In the genomic region with DNA sequence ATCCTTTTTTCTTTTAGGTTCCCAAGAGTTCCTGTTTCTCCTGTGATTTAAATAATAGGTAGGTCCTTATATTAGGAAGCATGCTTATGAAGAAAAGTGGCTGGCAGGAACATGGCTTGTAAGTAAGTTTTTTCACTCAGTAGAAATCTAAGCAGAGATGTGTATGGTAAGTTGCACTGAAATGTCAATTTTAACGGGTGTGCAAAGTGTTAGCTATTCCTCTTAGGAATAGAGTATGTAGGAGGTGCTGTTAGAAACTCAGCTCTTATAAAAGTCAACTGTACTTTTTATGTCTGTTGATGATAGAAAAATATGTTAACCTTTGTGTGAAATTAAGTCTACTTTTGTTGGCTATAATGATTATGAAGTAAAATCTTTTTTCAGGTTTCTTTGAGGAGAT, we compare ENCODE assay signal across 32 mouse cellular contexts. TPM values are rescaled to one million over a fixed set of nuclear protein-coding genes. Genes with fewer than 3 reads are reported as not detected.
"Had no signal": no experiment of that assay in that cellular context is flagged by ENCODE, and none has a peak within 500 bp of the region (broad histone marks: within the 10 kb centered on the region; RNA-seq: fewer than 3 reads in every experiment).

No protein-coding gene starts in this region.

- ATAC-seq: liver, embryonic 12.5 days; liver, postnatal 0 days; lung, postnatal 0 days; midbrain, embryonic 13.5 days; midbrain, embryonic 15.5 days had no signal

- H3K9ac ChIP-seq: limb, embryonic 12.5 days; limb, embryonic 13.5 days; limb, embryonic 15.5 days; liver, embryonic 12.5 days; liver, embryonic 13.5 days; liver, embryonic 14.5 days; liver, embryonic 15.5 days; liver, postnatal 0 days; lung, embryonic 14.5 days; lung, embryonic 15.5 days; midbrain, embryonic 12.5 days; midbrain, embryonic 13.5 days; midbrain, embryonic 15.5 days; neural tube, embryonic 12.5 days had no signal

- H3K4me2 ChIP-seq: limb, embryonic 12.5 days; limb, embryonic 13.5 days; limb, embryonic 15.5 days; liver, embryonic 11.5 days; liver, embryonic 12.5 days; liver, embryonic 13.5 days; liver, embryonic 15.5 days; lung, embryonic 14.5 days; lung, embryonic 15.5 days; midbrain, embryonic 12.5 days; midbrain, embryonic 13.5 days; midbrain, embryonic 15.5 days; neural tube, embryonic 12.5 days had no signal

- H3K27ac ChIP-seq: limb, embryonic 10.5 days; limb, embryonic 12.5 days; limb, embryonic 13.5 days; limb, embryonic 15.5 days; liver, embryonic 12.5 days; liver, embryonic 13.5 days; liver, embryonic 14.5 days; liver, embryonic 15.5 days; lung, embryonic 15.5 days; macrophage; midbrain, embryonic 10.5 days; midbrain, embryonic 12.5 days; midbrain, embryonic 13.5 days; midbrain, embryonic 15.5 days; neural tube, embryonic 12.5 days had no signal

- H3K4me3 ChIP-seq: limb, embryonic 10.5 days; limb, embryonic 12.5 days; limb, embryonic 13.5 days; limb, embryonic 15.5 days; liver, embryonic 12.5 days; liver, embryonic 13.5 days; liver, embryonic 15.5 days; lung, embryonic 15.5 days; megakaryocyte, embryonic 14.5 days; midbrain, embryonic 10.5 days; midbrain, embryonic 12.5 days; midbrain, embryonic 13.5 days; midbrain, embryonic 15.5 days; myocyte; neural tube, embryonic 12.5 days had no signal

- H3K27me3 ChIP-seq: limb, embryonic 12.5 days; limb, embryonic 13.5 days; limb, embryonic 15.5 days; liver, embryonic 12.5 days; liver, embryonic 13.5 days; liver, embryonic 15.5 days; lung, embryonic 15.5 days; megakaryocyte, embryonic 14.5 days; midbrain, embryonic 12.5 days; midbrain, embryonic 13.5 days; midbrain, embryonic 15.5 days; neural tube, embryonic 12.5 days had no signal

- DNase-seq: left cerebral cortex, postnatal 4 days; liver; liver, embryonic 13.5 days; liver, postnatal 0 days; lung, adult 18-20 months; lung, adult 2 months; lung, embryonic 14.5 days; lung, postnatal 10 days; lung, postnatal 14 days; lung, postnatal 36 days; lung, postnatal 4 days; midbrain, embryonic 14.5 days had no signal

- H3K9me3 ChIP-seq: limb, embryonic 10.5 days; limb, embryonic 12.5 days; limb, embryonic 13.5 days; limb, embryonic 15.5 days; liver, embryonic 12.5 days; liver, embryonic 13.5 days; liver, embryonic 15.5 days; lung, embryonic 15.5 days; megakaryocyte, embryonic 14.5 days; midbrain, embryonic 10.5 days; midbrain, embryonic 12.5 days; midbrain, embryonic 13.5 days; midbrain, embryonic 15.5 days; neural tube, embryonic 12.5 days had no signal

- H3K4me1 ChIP-seq: limb, embryonic 10.5 days; limb, embryonic 12.5 days; limb, embryonic 13.5 days; limb, embryonic 15.5 days; liver, embryonic 12.5 days; liver, embryonic 13.5 days; liver, embryonic 15.5 days; lung, embryonic 15.5 days; megakaryocyte, embryonic 14.5 days; midbrain, embryonic 10.5 days; midbrain, embryonic 12.5 days; midbrain, embryonic 13.5 days; midbrain, embryonic 15.5 days; neural tube, embryonic 12.5 days had no signal

RNA-seq across cellular contexts. Expression of a gene that starts 35.8 kb away (rescaled TPM):
- polyA plus RNA-seq: liver, adult 2 months; liver, embryonic 13.5 days; liver, embryonic 15.5 days; liver, embryonic 16.5 days; lung, postnatal 0 days had no signal

RNA-seq across cellular contexts. Expression of a gene that starts 55.5 kb away (rescaled TPM):
- polyA plus RNA-seq: midbrain, embryonic 10.5 days; midbrain, embryonic 13.5 days; midbrain, embryonic 14.5 days; midbrain, embryonic 15.5 days; neural tube, embryonic 12.5 days had no signal
